Mouse (Mus musculus) lung, embryonic 14.5 days (tissue): ENCODE data around the gene Col28a1. TPM values are rescaled to one million over a fixed set of nuclear protein-coding genes. Genes with fewer than 3 reads are reported as not detected.

Experiments
- ATAC-seq: fragments of 200-750 bp; cut with Nextera tagmentation; 2 replicates; pipeline ENCODE4 v1.8.0; 2017; ENCODE audit warnings: mild to moderate bottlenecking, moderate TSS enrichment, moderate library complexity; ENCODE audit not compliant: insufficient read depth
- DNase-seq: peaks from one replicate; pipeline ENCODE4 v3.0.0-alpha.2; 2015
- H3K27ac ChIP-seq: fragments of 300-500 bp; sonication (generic); 2 replicates; pipeline ENCODE4 v1.5.1; 2014; ENCODE audit warnings: low read depth, mild to moderate bottlenecking, moderate library complexity
- H3K27me3 ChIP-seq: fragments of 300-500 bp; sonication (generic); 2 replicates; pipeline ENCODE4 v1.6.1; 2014; ENCODE audit warnings: low read length, control low read depth; ENCODE audit not compliant: insufficient read depth
- H3K36me3 ChIP-seq: fragments of 300-500 bp; sonication (generic); 2 replicates; pipeline ENCODE4 v1.6.1; 2014; ENCODE audit warnings: control low read depth; ENCODE audit not compliant: insufficient read depth
- H3K4me1 ChIP-seq: fragments of 300-500 bp; sonication (generic); 2 replicates; pipeline ENCODE4 v1.6.1; 2014; ENCODE audit warnings: antibody characterized with exemption, control low read depth; ENCODE audit not compliant: insufficient read depth
- H3K4me2 ChIP-seq: fragments of 300-500 bp; sonication (generic); 2 replicates; pipeline ENCODE4 v1.6.1; 2014; ENCODE audit warnings: mild to moderate bottlenecking
- H3K4me3 ChIP-seq: fragments of 300-500 bp; sonication (generic); 2 replicates; pipeline ENCODE4 v1.5.1; 2014; ENCODE audit warnings: low read depth, low read length
- H3K9ac ChIP-seq: fragments of 300-500 bp; sonication (generic); 2 replicates; pipeline ENCODE4 v1.6.1; 2014
- H3K9me3 ChIP-seq: fragments of 300-500 bp; sonication (generic); 2 replicates; pipeline ENCODE4 v1.6.1; 2016; ENCODE audit warnings: low read depth, low read length, control low read depth
- CTCF ChIP-seq: IDR thresholded peaks from 2 replicates; pipeline ENCODE4 v1.5.1; 2016; ENCODE audit warnings: antibody characterized with exemption, low read depth
- WGBS: fragments of 180-500 bp; shearing (Covaris S2); extraction: QIAGEN DNeasy Blood & Tissue Kit; methylation state at CpG from one replicate; pipeline ENCODE4 v1.1.7; 2014; 5-methylcytosine and 5-hydroxymethylcytosine counted together
- polyA plus RNA-seq: library from polyadenylated mRNA; unstranded; fragments of >200 nt; fragmentation: Nextera tagmentation; extraction: Ambion mirVana; gene quantifications from 2 replicates; pipeline ENCODE4 v1.2.1, GENCODE M21; 2014

The Col28a1 gene
- polyA plus RNA-seq, 1 experiment from 2014 or later = 1.3 TPM

DNA sequence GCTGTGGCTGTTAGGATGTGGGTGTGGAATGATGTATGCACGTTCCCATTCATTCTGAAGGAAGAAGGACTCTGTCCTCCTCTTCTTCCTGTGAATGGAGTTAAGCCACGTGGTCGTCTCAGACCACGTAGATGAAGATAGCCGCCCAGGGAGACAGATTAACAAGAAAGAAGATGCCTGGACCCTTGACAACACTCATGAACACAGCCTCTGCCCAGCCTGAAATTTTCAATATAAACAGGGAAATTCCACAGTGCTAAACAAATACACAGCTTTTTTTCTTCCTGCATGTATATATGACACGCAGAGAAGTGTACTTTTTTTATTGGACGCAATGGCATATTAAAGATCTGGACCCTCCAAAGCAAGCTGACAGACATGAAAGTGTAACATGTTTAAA is 98.9 kb downstream of the Col28a1 start:
- H3K4me2 ChIP-seq = no peak overlapping the region
- no peak overlapping the region for H3K4me3 ChIP-seq
- DNase-seq = peak; percentile 53
- 0 out of 2 replicates have a peak, but pooled peaks cover 2% of the 10 kb centered on the region for H3K4me1 ChIP-seq
- H3K9me3 ChIP-seq = no peaks in the 10 kb centered on the region
- H3K9ac ChIP-seq = no peak overlapping the region
- no peaks in the 10 kb centered on the region for H3K36me3 ChIP-seq
- TF ChIP-seq CTCF = no peak
- H3K27ac ChIP-seq = no peak overlapping the region
- ATAC-seq = peak; percentile 47; the same call in 1 of the 2 replicates
- WGBS = 38% methylated on average over 7 of the region's 7 CpGs
- H3K27me3 ChIP-seq = no peaks in the 10 kb centered on the region

DNA sequence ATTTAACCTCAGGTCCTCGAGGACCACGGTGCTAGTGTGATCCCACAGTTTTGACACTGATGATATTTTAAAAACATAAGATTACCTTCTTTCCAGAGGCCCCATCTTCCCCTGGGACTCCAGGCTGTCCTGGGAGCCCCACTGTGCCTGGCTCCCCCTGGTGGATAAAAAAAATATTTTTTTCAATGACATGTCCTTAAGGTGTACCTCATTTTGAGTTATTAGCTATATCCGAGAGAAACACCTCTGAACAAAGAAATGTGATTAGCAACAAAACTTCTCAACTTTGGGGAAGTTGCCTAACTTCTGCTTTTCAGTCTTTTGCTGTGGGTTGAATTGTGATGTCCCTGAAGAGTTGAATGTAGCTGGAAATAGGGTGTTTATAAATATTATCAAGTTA is 105.6 kb downstream of the Col28a1 start:
- Histone ChIP-seq H3K9me3 (no peaks in the 10 kb centered on the region), H3K36me3 (no peaks in the 10 kb centered on the region), H3K4me2 (no peak overlapping the region), H3K27me3 (no peaks in the 10 kb centered on the region), H3K4me1 (no peaks in the 10 kb centered on the region), H3K9ac (no peak overlapping the region), H3K4me3 (no peak overlapping the region), H3K27ac (no peak overlapping the region)
- 48% methylated on average over 3 of the region's 3 CpGs for WGBS
- DNase-seq (peak; percentile 75), ATAC-seq (no peak)
- peak; percentile 66 for TF ChIP-seq CTCF

DNA sequence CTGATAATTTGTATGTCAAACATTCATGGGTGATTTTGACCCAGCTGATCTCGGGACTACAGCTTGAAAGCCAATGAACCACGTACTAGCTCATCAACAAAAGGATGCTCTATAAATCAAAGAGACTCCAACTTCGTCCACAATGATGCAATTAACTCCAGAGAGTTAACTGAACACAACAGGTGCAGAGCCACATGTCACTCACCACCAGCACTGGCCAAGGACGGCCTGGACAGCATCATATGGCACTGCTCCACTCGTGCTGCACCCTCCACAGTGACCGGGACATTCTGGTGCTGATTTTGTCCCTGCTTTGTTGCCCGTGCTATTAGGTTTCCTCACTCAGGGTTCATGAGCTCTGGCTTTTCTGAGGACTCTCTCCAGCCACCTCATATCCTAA is 107.6 kb downstream of the Col28a1 start:
- no peaks in the 10 kb centered on the region for H3K27me3 ChIP-seq
- DNase-seq = no peak
- H3K36me3 ChIP-seq = no peaks in the 10 kb centered on the region
- TF ChIP-seq CTCF = no peak
- no peak overlapping the region for H3K27ac ChIP-seq
- no peaks in the 10 kb centered on the region for H3K9me3 ChIP-seq
- H3K9ac ChIP-seq = no peak overlapping the region
- H3K4me2 ChIP-seq = no peak overlapping the region
- H3K4me1 ChIP-seq = no peaks in the 10 kb centered on the region
- H3K4me3 ChIP-seq = no peak overlapping the region
- 67% methylated on average over 7 of the region's 7 CpGs for WGBS
- ATAC-seq = no peak

DNA sequence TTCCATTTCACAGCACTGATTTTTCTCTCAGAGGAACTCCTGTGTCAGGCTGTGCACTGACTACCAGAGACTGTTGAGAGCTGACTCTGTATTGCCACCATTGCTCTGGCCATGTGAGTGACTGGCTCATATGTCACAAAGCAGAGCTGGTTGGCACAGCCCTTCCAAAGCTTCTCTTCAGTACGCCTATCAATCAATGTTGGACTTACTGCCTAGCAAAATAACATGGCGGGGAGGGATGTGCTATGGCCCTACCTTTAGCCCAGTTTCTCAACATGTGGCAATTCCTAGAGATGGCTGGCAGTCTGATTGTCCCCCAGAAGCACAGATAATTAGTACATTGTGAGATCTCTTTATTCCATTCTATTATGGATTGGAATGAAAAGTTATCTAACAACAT is 109.2 kb downstream of the Col28a1 start:
- H3K4me1 ChIP-seq = no peaks in the 10 kb centered on the region
- H3K27me3 ChIP-seq = no peaks in the 10 kb centered on the region
- H3K9ac ChIP-seq = no peak overlapping the region
- DNase-seq (no peak), ATAC-seq (no peak)
- TF ChIP-seq CTCF = no peak
- no peak overlapping the region for H3K27ac ChIP-seq
- no peak overlapping the region for H3K4me3 ChIP-seq
- H3K36me3 ChIP-seq = no peaks in the 10 kb centered on the region
- no peaks in the 10 kb centered on the region for H3K9me3 ChIP-seq
- 80% methylated on average over 2 of the region's 2 CpGs for WGBS
- H3K4me2 ChIP-seq = no peak overlapping the region

DNA sequence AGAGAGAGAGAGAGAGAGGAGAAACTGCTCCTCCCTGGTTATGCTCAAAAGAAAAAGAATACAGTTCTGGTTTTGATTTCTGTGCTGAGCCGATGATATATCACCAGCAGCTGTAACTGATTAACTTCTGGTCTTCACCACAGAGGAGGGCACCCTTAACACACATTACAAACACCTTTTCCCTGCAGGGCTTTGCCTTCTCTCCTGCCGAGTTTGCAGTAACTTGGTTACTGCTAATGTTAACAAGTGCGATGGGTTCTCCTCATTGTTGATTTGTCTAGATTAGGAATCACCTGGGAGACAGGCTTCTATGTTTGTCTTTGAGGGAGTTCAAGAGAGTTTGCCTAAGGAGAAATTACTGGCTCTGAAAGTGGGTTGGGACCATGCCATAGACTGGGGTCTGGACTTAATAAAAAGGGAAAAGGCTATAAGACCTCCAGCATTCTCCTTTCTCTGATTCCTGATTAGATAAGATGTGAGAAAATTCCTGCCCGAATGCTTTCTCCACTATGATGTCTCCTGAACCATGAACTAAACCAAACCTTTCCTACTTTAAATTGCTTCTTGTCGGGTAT is 114.8 kb downstream of the Col28a1 start:
- no peak overlapping the region for H3K9ac ChIP-seq
- H3K4me2 ChIP-seq = no peak overlapping the region
- no peak for ATAC-seq
- no peak overlapping the region for H3K27ac ChIP-seq
- no peaks in the 10 kb centered on the region for H3K36me3 ChIP-seq
- 42% methylated on average over 5 of the region's 5 CpGs for WGBS
- no peak for DNase-seq
- no peaks in the 10 kb centered on the region for H3K27me3 ChIP-seq
- H3K4me3 ChIP-seq = no peak overlapping the region
- TF ChIP-seq CTCF = no peak
- H3K9me3 ChIP-seq = no peaks in the 10 kb centered on the region
- H3K4me1 ChIP-seq = no peaks in the 10 kb centered on the region

DNA sequence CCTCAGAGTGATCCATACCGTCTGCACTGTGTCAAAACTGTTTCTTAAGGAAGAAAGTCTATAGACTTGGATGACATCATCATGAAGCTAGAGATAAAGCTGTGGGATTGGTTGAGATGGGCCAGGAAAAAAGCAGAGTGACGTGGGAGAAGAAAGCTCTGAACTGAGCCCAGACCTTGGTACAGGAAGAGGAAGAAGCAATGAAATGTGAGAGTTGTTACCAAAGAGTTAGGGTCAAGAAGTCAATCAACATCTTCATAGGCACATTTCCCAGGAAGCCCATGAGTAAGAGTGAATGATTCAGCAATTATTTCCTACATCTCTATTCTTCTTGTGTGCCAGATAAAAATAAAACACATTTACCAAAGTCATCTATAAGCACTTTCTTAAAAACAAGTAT is 117.5 kb downstream of the Col28a1 start:
- Histone ChIP-seq H3K9me3 (no peaks in the 10 kb centered on the region), H3K36me3 (no peaks in the 10 kb centered on the region), H3K9ac (no peak overlapping the region), H3K27ac (no peak overlapping the region), H3K4me1 (no peaks in the 10 kb centered on the region), H3K4me2 (no peak overlapping the region), H3K27me3 (no peaks in the 10 kb centered on the region), H3K4me3 (no peak overlapping the region)
- ATAC-seq = no peak; the same call in 1 of the 2 replicates
- DNase-seq = no peak
- no peak for TF ChIP-seq CTCF
- 56% methylated on average over 2 of the region's 2 CpGs for WGBS

DNA sequence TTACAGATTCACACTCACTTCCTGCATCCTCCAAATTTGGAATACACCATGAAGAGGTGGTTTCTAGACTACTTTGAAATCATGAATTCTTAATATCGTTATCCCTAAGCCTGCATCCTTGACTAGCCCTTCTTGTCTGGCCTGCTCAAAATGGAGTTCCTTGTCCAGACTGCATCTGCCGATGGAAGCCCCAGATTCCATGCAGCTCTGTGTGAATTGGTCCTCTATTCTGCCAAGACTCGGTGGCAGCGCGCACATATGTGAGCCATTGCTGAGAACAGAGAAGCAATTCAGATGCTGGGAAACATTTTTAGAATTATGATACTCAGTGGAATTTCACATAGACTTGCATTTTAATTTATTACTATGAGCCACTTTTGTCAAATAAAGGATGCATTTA is 123.4 kb downstream of the Col28a1 start:
- H3K4me2 ChIP-seq = no peak overlapping the region
- 90% methylated on average over 5 of the region's 5 CpGs for WGBS
- H3K4me1 ChIP-seq = no peaks in the 10 kb centered on the region
- no peak for DNase-seq
- no peak overlapping the region for H3K27ac ChIP-seq
- ATAC-seq = no peak
- no peaks in the 10 kb centered on the region for H3K27me3 ChIP-seq
- no peak overlapping the region for H3K9ac ChIP-seq
- no peak overlapping the region for H3K4me3 ChIP-seq
- no peaks in the 10 kb centered on the region for H3K36me3 ChIP-seq
- no peak for TF ChIP-seq CTCF
- no peaks in the 10 kb centered on the region for H3K9me3 ChIP-seq

DNA sequence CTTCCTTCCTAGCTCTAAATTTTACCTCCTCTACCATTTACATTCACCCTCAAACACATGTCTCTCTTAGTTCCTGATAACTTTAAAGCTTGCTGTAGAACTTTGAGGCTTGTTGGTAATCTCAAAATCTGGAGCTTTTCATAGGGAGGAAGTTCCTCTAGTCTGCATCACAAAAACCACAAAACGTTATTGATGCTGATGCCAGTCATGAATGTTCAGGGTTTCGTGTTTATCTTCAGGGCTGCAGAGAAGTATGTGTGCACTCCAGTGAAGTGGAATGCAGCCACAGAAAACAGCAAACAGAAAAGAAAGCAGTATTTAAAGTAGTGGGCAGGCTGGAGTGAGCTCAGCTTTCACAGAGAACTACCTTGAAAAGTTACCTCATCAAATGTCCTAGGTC is 124.0 kb downstream of the Col28a1 start:
- Histone ChIP-seq H3K27me3 (no peaks in the 10 kb centered on the region), H3K36me3 (no peaks in the 10 kb centered on the region), H3K27ac (no peak overlapping the region), H3K4me2 (no peak overlapping the region), H3K4me3 (no peak overlapping the region), H3K9ac (no peak overlapping the region), H3K4me1 (no peaks in the 10 kb centered on the region), H3K9me3 (no peaks in the 10 kb centered on the region)
- 49% methylated on average over 2 of the region's 2 CpGs for WGBS
- no peak for ATAC-seq
- no peak for TF ChIP-seq CTCF
- DNase-seq = no peak
